Mouse (Mus musculus): ENCODE data around the gene Vwa7. TPM values are rescaled to one million over a fixed set of nuclear protein-coding genes. Genes with fewer than 3 reads are reported as not detected.

The Vwa7 gene
- polyA plus RNA-seq, 1 experiment, result 0.07 TPM

DNA sequence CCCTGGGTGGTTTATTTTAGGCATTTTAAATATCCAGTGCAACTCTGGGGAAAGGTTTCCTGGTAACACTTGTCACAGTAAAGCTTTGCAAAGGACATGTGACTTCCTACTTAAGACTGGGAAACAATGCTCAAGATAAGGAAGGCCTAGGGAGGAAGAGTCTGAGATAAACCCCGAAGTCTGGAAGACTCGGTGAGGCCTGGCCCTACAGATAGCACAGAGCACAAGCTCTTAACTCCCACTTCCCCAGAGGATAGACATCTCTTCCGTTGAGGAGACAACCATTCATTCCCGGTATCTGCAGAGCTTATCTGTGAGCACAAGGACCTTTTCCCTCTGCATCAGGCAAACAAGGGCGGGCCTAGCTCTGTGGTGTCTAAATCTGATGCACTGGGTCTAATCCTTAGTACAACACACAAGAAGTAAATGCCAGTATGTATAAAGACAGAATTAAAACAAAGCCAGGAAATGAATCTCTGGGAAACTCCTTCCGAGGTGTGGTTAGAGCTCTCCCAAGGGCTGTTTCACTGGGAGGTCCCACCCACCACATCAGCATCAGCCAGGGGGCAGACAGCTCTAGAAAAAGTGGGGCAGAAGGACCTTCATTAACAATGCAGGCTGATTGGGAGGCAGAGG, 5.6 kb downstream of the Vwa7 start:
- Histone ChIP-seq H3K27me3 (ENCODE audit: control insufficient read depth, insufficient read depth, insufficient read length) (no peaks in the 10 kb centered on the region), H3K36me3 (ENCODE audit: control insufficient read depth, insufficient read depth) (no peaks in the 10 kb centered on the region)
- TF ChIP-seq MAX (IDR thresholded peaks at IDR 0.05), result no peak
- no peak for TF ChIP-seq CEBPB (IDR thresholded peaks at IDR 0.05; ENCODE audit: low read depth)
- no peak for TF ChIP-seq MYOG (IDR thresholded peaks at IDR 0.05; ENCODE audit: control insufficient read depth, extremely low read depth, insufficient read length)
- TF ChIP-seq MYOD1 (IDR thresholded peaks at IDR 0.05; ENCODE audit: control insufficient read depth, insufficient read length, low read depth), result no peak

DNA sequence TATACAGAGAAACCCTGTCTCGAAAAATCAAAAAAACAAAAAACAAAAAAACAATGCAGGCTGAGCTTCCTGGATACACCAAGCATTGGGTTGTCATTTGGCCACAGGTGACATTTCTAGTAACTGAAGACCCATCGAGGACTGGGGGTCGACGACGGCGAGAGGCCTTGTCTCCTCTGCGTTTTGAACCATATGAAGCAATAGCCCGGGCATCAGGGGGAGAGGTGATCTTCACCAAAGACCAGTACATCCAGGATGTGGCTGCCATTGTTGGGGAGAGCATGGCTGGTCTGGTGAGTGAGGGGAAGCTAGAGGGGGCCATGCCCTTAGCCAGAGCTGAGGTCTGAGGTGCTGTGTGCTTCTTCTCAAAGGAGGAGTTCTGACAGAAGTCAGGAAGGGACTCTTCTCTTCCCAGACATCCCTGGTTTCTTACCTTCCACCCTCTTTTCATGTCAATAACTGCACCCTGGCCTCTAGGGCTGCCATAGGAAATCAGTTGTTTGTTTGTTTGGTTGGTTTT, 6.2 kb downstream of the Vwa7 start:
- H3K27me3 ChIP-seq (ENCODE audit: control insufficient read depth, insufficient read depth, insufficient read length), result no peaks in the 10 kb centered on the region
- no peak for TF ChIP-seq CTCF (IDR thresholded peaks at IDR 0.05; ENCODE audit: control insufficient read depth, insufficient read depth, insufficient read length)
- no peak for TF ChIP-seq MAX (IDR thresholded peaks at IDR 0.05)
- TF ChIP-seq MYOD1 (IDR thresholded peaks at IDR 0.05; ENCODE audit: control insufficient read depth, insufficient read length, low read depth), result no peak
- TF ChIP-seq FOSL1 (IDR thresholded peaks at IDR 0.05; ENCODE audit: insufficient read depth, low read length, poor library complexity, severe bottlenecking), result no peak
- no peak for TF ChIP-seq CEBPB (IDR thresholded peaks at IDR 0.05; ENCODE audit: low read depth)
- TF ChIP-seq USF1 (IDR thresholded peaks at IDR 0.05; ENCODE audit: low read depth), result no peak
- no peak for TF ChIP-seq MYOG (IDR thresholded peaks at IDR 0.05; ENCODE audit: control insufficient read depth, extremely low read depth, insufficient read length)
- no peaks in the 10 kb centered on the region for H3K36me3 ChIP-seq (ENCODE audit: control insufficient read depth, insufficient read depth)

More for the DNA sequence above, 5.6 kb downstream of the Vwa7 start:
- H3ac ChIP-seq (ENCODE audit: control insufficient read depth, insufficient read length, low read depth), result no peak overlapping the region
- no peak overlapping the region for H3K4me3 ChIP-seq (ENCODE audit: insufficient read depth, poor library complexity, severe bottlenecking)
- H3K79me2 ChIP-seq (ENCODE audit: control insufficient read depth, insufficient read depth), result no peaks in the 10 kb centered on the region
- H3K79me3 ChIP-seq (ENCODE audit: low read depth), result no peaks in the 10 kb centered on the region

DNA sequence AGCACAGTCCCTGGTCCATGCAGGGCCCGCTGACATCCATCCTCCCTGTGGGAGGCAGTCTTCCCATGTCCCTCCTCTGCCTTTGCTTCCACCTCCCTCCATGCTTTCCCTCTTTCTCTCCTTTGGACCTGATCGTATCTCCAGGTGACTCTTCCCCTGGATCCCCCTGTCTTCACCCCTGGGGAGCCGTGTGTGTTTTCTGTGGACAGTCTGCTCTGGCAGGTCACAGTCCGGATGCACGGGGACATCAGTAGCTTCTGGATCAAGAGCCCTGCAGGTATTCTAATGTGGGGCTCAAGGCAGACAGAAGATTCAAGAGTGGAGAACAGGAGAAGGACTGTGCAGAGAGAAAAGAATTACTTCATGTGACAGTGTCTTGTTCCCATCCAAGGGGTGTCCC, 6.8 kb downstream of the Vwa7 start:
- H3K27me3 ChIP-seq (ENCODE audit: control insufficient read depth, insufficient read depth, insufficient read length), result no peaks in the 10 kb centered on the region
- no peak overlapping the region for H3ac ChIP-seq (ENCODE audit: control insufficient read depth, insufficient read length, low read depth)
- H3K79me2 ChIP-seq (ENCODE audit: control insufficient read depth, insufficient read depth), result no peaks in the 10 kb centered on the region
- no peaks in the 10 kb centered on the region for H3K79me3 ChIP-seq (ENCODE audit: low read depth)
- TF ChIP-seq MYOG (IDR thresholded peaks at IDR 0.05; ENCODE audit: control insufficient read depth, extremely low read depth, insufficient read length), result no peak
- no peak for TF ChIP-seq MAX (IDR thresholded peaks at IDR 0.05)
- no peak for TF ChIP-seq MYOD1 (IDR thresholded peaks at IDR 0.05; ENCODE audit: control insufficient read depth, insufficient read length, low read depth)
- TF ChIP-seq USF1 (IDR thresholded peaks at IDR 0.05; ENCODE audit: low read depth), result no peak
- no peak for TF ChIP-seq FOSL1 (IDR thresholded peaks at IDR 0.05; ENCODE audit: insufficient read depth, low read length, poor library complexity, severe bottlenecking)
- TF ChIP-seq CTCF (IDR thresholded peaks at IDR 0.05; ENCODE audit: control insufficient read depth, insufficient read depth, insufficient read length), result no peak
- TF ChIP-seq CEBPB (IDR thresholded peaks at IDR 0.05; ENCODE audit: low read depth), result no peak
- no peaks in the 10 kb centered on the region for H3K36me3 ChIP-seq (ENCODE audit: control insufficient read depth, insufficient read depth)
- H3K4me3 ChIP-seq (ENCODE audit: insufficient read depth, poor library complexity, severe bottlenecking), result no peak overlapping the region

More for the DNA sequence above, 6.2 kb downstream of the Vwa7 start:
- H3K79me3 ChIP-seq (ENCODE audit: low read depth), result no peaks in the 10 kb centered on the region
- no peaks in the 10 kb centered on the region for H3K79me2 ChIP-seq (ENCODE audit: control insufficient read depth, insufficient read depth)
- H3K4me3 ChIP-seq (ENCODE audit: insufficient read depth, poor library complexity, severe bottlenecking), result no peak overlapping the region
- no peak overlapping the region for H3ac ChIP-seq (ENCODE audit: control insufficient read depth, insufficient read length, low read depth)

DNA sequence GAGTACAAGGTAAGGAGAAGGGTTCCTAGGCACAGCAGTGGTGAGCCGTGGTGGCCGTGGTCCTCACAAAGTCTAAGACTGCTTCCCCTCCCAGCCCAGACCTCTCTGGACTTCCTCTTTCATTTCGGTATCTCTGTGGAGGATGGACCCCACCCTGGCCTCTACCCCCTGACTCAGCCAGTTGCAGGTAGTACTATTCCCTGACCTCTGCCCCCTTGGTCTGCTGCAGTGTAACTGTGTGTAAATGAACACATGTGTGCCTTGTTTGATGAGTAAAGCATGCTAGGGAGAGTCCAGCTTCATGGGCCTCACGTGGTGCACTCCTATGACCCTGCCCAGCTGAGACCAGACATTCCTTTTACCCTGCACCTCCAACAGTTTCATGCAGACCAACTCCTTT, 7.4 kb downstream of the Vwa7 start:
- TF ChIP-seq FOSL1 (IDR thresholded peaks at IDR 0.05; ENCODE audit: insufficient read depth, low read length, poor library complexity, severe bottlenecking) (no peak), CTCF (IDR thresholded peaks at IDR 0.05; ENCODE audit: control insufficient read depth, insufficient read depth, insufficient read length) (no peak), USF1 (IDR thresholded peaks at IDR 0.05; ENCODE audit: low read depth) (no peak)
- Histone ChIP-seq H3ac (ENCODE audit: control insufficient read depth, insufficient read length, low read depth) (no peak overlapping the region), H3K79me2 (ENCODE audit: control insufficient read depth, insufficient read depth) (no peaks in the 10 kb centered on the region), H3K79me3 (ENCODE audit: low read depth) (no peaks in the 10 kb centered on the region), H3K36me3 (ENCODE audit: control insufficient read depth, insufficient read depth) (no peaks in the 10 kb centered on the region), H3K27me3 (ENCODE audit: control insufficient read depth, insufficient read depth, insufficient read length) (no peaks in the 10 kb centered on the region), H3K4me3 (ENCODE audit: insufficient read depth, poor library complexity, severe bottlenecking) (no peak overlapping the region)

DNA sequence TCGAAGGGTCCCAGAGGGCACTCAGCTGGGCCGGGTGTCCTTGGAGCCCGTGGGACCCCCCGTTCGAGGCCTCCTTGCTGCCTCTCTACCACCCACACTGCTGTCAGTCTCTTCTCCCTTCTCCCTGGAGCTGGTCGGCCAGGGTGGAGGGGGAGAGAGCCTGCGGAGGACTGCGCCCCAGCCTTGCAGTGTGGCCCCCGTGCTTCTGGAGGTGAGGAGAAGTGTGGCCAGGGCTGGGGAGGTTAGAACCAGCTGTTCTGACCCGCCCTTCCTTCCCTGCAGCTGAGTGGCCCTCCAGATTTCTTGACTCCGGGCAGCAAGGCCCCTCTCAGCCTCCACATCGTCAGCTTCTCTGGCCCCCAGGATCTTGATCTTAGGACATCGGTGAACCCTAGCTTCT, 7.9 kb downstream of the Vwa7 start:
- Histone ChIP-seq H3K4me3 (ENCODE audit: insufficient read depth, poor library complexity, severe bottlenecking) (no peak overlapping the region), H3K79me2 (ENCODE audit: control insufficient read depth, insufficient read depth) (no peaks in the 10 kb centered on the region), H3K79me3 (ENCODE audit: low read depth) (no peaks in the 10 kb centered on the region), H3K36me3 (ENCODE audit: control insufficient read depth, insufficient read depth) (no peaks in the 10 kb centered on the region), H3K27me3 (ENCODE audit: control insufficient read depth, insufficient read depth, insufficient read length) (no peaks in the 10 kb centered on the region), H3ac (ENCODE audit: control insufficient read depth, insufficient read length, low read depth) (no peak overlapping the region)
- no peak for TF ChIP-seq FOSL1 (IDR thresholded peaks at IDR 0.05; ENCODE audit: insufficient read depth, low read length, poor library complexity, severe bottlenecking)
- TF ChIP-seq USF1 (IDR thresholded peaks at IDR 0.05; ENCODE audit: low read depth), result no peak
- no peak for TF ChIP-seq MYOG (IDR thresholded peaks at IDR 0.05; ENCODE audit: control insufficient read depth, extremely low read depth, insufficient read length)
- no peak for TF ChIP-seq MAX (IDR thresholded peaks at IDR 0.05)
- no peak for TF ChIP-seq MYOD1 (IDR thresholded peaks at IDR 0.05; ENCODE audit: control insufficient read depth, insufficient read length, low read depth)
- no peak for TF ChIP-seq CEBPB (IDR thresholded peaks at IDR 0.05; ENCODE audit: low read depth)
- no peak for TF ChIP-seq CTCF (IDR thresholded peaks at IDR 0.05; ENCODE audit: control insufficient read depth, insufficient read depth, insufficient read length)

Data from C2C12 (cell line).